Mouse (Mus musculus) liver, embryonic 15.5 days (tissue): ENCODE results near the gene Extl1. TPM values are rescaled to one million over a fixed set of nuclear protein-coding genes. Genes with fewer than 3 reads are reported as not detected.

ENCODE experiments used
- ATAC-seq: fragments of 200-750 bp; cut with Nextera tagmentation; 2 replicates; pipeline ENCODE4 v1.8.0; 2017; ENCODE audit warnings: moderate number of reproducible peaks, mild to moderate bottlenecking, moderate library complexity; ENCODE audit not compliant: insufficient read depth
- H3K27ac ChIP-seq: fragments of 300-500 bp; sonication (generic); replicated peaks from 2 replicates; pipeline ENCODE4 v1.5.1; 2015; ENCODE audit warnings: mild to moderate bottlenecking, inconsistent platforms
- H3K27me3 ChIP-seq: fragments of 300-500 bp; sonication (generic); 2 replicates; pipeline ENCODE4 v1.6.1; 2015; ENCODE audit warnings: mild to moderate bottlenecking, inconsistent platforms
- H3K36me3 ChIP-seq: fragments of 300-500 bp; sonication (generic); replicated peaks from 2 replicates; pipeline ENCODE4 v1.6.1; 2015; ENCODE audit warnings: moderate library complexity, mild to moderate bottlenecking, inconsistent platforms
- H3K4me1 ChIP-seq: fragments of 300-500 bp; sonication (generic); replicated peaks from 2 replicates; pipeline ENCODE4 v1.6.1; 2015; ENCODE audit warnings: inconsistent platforms
- H3K4me2 ChIP-seq: fragments of 300-500 bp; sonication (generic); 2 replicates; pipeline ENCODE4 v1.6.1; 2015; ENCODE audit warnings: moderate library complexity, mild to moderate bottlenecking, inconsistent platforms
- H3K4me3 ChIP-seq: fragments of 300-500 bp; sonication (generic); replicated peaks from 2 replicates; pipeline ENCODE4 v1.5.1; 2015; ENCODE audit warnings: mild to moderate bottlenecking, inconsistent platforms
- H3K9ac ChIP-seq: fragments of 300-500 bp; sonication (generic); 2 replicates; pipeline ENCODE4 v1.6.1; 2015; ENCODE audit warnings: moderate library complexity, mild to moderate bottlenecking, inconsistent platforms
- H3K9me3 ChIP-seq: fragments of 300-500 bp; sonication (generic); replicated peaks from 2 replicates; pipeline ENCODE4 v1.6.1; 2016; ENCODE audit warnings: inconsistent platforms
- WGBS: fragments of 180-500 bp; shearing (Covaris S2); methylation state at CpG from one replicate; pipeline ENCODE4 v1.1.7; 2015; ENCODE audit warnings: mixed read lengths; ENCODE audit not compliant: insufficient replicate concordance; 5-methylcytosine and 5-hydroxymethylcytosine counted together
- polyA plus RNA-seq: library from polyadenylated mRNA; unstranded; fragments of >200 nt; fragmentation: Nextera tagmentation; extraction: Ambion mirVana; gene quantifications from 2 replicates; pipeline ENCODE4 v1.2.1, GENCODE M21; 2015

Gene Extl1
- polyA plus RNA-seq, 1 experiment from 2014 or later: 0.09 TPM

DNA sequence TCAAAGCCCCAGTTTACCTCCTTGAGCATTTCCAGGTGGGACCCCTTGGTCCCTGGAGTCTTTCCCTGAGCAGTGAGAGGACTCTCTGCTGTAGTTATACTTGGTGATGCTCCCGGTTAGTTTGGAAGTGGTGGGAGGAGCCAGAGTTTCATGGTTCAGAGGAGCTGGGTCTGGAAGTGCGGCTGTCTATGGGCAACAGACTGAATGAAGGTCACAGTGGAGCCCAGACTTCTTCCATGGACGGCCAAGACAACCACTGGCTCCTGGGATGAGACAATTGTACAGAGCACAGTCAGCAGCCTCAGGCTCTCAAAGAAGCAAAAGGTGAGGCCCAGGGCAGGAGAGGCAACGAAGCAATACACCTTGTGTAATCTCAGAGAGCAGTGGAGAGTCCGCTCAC lies 53.4 kb downstream of the Extl1 start:
- H3K9me3 ChIP-seq: no peaks in the 10 kb centered on the region
- H3K9ac ChIP-seq: no peak overlapping the region
- no peaks in the 10 kb centered on the region for H3K36me3 ChIP-seq
- H3K4me1 ChIP-seq: no peaks in the 10 kb centered on the region
- 53% methylated on average over 5 of the region's 5 CpGs for WGBS
- H3K27ac ChIP-seq: no peak overlapping the region
- no peaks in the 10 kb centered on the region for H3K27me3 ChIP-seq
- ATAC-seq: no peak
- no peak overlapping the region for H3K4me3 ChIP-seq
- H3K4me2 ChIP-seq: no peak overlapping the region

DNA sequence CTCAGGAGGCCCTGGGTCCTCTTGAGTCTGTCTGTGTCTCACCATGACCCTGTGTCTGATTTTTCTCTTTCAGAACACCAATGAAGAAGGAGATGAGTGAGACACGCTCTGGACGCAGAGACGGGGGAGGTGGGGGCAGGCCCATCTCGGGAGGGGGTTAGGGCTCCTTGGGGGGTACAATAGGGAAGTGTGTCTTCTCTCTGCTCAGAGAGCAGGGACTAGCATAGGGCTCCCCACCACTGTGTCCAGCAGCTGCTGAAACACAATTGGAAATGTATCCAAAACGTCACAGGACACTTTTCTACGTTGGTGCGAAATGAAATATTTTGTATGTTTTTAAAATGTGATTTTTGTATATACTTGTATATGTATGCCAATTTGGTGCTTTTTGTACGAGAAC lies 54.8 kb downstream of the Extl1 start:
- H3K4me2 ChIP-seq: no peak overlapping the region
- H3K36me3 ChIP-seq: no peaks in the 10 kb centered on the region
- no peaks in the 10 kb centered on the region for H3K4me1 ChIP-seq
- no peak overlapping the region for H3K4me3 ChIP-seq
- WGBS: 72% methylated on average over 8 of the region's 8 CpGs
- no peak for ATAC-seq
- no peaks in the 10 kb centered on the region for H3K9me3 ChIP-seq
- no peaks in the 10 kb centered on the region for H3K27me3 ChIP-seq
- H3K27ac ChIP-seq: no peak overlapping the region
- no peak overlapping the region for H3K9ac ChIP-seq

DNA sequence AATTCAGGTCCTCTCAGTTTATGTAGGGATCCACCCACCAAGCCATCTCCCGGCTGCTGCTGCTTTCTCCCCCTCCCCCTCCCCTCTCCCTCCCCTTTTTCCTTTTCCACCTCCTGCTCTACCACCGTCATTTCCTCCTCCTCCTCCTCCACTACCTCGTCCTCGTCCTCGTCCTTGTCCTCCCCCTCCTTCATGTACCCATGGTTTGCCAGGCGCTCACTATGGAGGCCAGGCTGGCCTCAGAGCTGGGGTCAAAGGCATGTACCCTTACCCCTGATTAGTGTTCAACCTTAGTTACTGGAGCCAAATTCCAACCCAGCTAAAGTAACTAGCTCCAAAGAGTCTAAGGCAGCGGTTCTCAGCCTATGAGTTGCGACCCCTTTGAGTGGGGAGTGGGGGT lies 55.5 kb downstream of the Extl1 start:
- no peak overlapping the region for H3K27ac ChIP-seq
- no peak for ATAC-seq
- no peaks in the 10 kb centered on the region for H3K9me3 ChIP-seq
- H3K27me3 ChIP-seq: no peaks in the 10 kb centered on the region
- no peak overlapping the region for H3K9ac ChIP-seq
- no peak overlapping the region for H3K4me2 ChIP-seq
- no peak overlapping the region for H3K4me3 ChIP-seq
- H3K4me1 ChIP-seq: no peaks in the 10 kb centered on the region
- no peaks in the 10 kb centered on the region for H3K36me3 ChIP-seq
- 44% methylated on average over 8 of the region's 8 CpGs for WGBS

DNA sequence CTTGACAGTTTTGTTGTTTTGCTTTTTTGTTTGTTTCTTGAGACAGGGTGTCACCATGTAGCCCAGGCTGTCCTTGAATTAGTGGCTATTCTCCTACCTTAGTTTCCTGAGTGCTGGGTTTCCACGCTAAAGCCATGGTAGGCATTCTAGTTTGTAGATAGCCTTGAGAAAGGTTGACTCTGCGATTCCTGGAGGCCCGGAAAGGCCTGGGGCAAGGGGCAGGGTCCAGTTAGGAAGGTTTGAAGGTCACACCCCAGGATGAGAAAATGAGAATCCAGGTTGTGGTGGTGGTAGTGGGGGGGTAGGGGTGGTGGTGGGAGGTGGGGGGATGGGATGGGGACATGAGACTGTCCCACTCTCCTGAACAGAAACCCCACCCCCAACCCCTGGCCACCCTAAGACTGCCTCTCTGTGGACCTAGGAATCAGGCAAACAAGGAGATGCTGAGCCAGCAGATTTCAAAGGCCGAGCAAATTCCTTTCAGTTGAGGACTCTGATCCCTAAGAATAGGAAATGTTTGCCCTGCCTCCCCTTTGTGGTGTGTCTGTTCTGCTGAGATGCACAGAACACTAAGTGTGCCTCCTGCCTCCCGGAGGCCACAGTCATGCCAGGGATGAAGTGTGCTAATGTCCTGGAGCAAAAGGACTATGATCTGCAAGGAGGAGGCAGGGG lies 56.7 kb downstream of the Extl1 start:
- Histone ChIP-seq H3K4me2 (no peak overlapping the region), H3K4me3 (no peak overlapping the region), H3K27me3 (no peaks in the 10 kb centered on the region), H3K36me3 (no peaks in the 10 kb centered on the region), H3K9ac (no peak overlapping the region), H3K9me3 (no peaks in the 10 kb centered on the region), H3K27ac (no peak overlapping the region), H3K4me1 (no peaks in the 10 kb centered on the region)
- WGBS: 52% methylated on average over 5 of the region's 5 CpGs
- ATAC-seq: no peak

DNA sequence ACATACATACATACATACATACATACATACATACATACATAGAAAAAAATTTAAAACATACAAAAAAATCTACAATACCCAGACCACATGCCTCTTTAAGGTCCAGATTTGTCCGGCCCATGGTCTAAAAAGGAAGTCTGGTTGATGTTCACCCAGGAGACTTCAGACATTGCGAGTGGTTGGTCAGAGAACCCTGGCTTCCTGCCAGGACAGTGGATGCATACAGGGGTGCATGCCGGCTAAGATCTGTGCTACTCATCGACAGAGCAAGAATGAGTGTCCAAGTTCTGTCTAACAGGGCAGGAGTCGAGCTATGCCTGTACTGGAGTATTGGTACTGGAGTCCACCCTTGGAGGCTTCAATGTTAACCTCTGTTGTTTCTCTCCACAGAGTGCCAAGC lies 59.0 kb downstream of the Extl1 start:
- WGBS: 35% methylated on average over 5 of the region's 5 CpGs
- Histone ChIP-seq H3K9ac (no peak overlapping the region), H3K27ac (no peak overlapping the region), H3K4me1 (no peaks in the 10 kb centered on the region), H3K4me3 (no peak overlapping the region), H3K36me3 (no peaks in the 10 kb centered on the region), H3K27me3 (no peaks in the 10 kb centered on the region), H3K9me3 (no peaks in the 10 kb centered on the region), H3K4me2 (no peak overlapping the region)
- ATAC-seq: no peak

DNA sequence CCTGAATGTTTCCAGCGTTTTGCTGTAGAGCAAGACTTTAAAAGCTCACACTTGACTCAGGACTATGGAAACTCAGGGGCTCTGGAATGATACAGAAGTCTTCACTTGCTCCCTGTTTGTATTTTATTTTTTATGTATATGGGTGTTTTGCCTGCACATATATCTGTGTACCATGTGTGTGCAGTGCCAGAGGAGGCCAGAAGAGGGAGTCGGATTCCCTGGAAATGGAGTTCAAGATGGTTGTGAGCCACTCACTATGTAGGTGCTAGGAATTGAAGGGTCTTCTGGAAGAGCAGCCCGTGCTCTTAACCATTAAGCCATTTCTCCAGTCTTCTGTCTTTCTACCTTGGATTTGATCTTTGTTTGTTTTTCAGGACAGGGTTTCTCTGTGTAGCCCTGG lies 62.1 kb downstream of the Extl1 start:
- H3K9me3 ChIP-seq: no peaks in the 10 kb centered on the region
- WGBS: 37% methylated on average over 3 of the region's 3 CpGs
- H3K27me3 ChIP-seq: no peaks in the 10 kb centered on the region
- H3K9ac ChIP-seq: no peak overlapping the region
- H3K27ac ChIP-seq: no peak overlapping the region
- no peak overlapping the region for H3K4me2 ChIP-seq
- ATAC-seq: no peak
- no peak overlapping the region for H3K4me3 ChIP-seq
- no peaks in the 10 kb centered on the region for H3K4me1 ChIP-seq
- H3K36me3 ChIP-seq: no peaks in the 10 kb centered on the region

DNA sequence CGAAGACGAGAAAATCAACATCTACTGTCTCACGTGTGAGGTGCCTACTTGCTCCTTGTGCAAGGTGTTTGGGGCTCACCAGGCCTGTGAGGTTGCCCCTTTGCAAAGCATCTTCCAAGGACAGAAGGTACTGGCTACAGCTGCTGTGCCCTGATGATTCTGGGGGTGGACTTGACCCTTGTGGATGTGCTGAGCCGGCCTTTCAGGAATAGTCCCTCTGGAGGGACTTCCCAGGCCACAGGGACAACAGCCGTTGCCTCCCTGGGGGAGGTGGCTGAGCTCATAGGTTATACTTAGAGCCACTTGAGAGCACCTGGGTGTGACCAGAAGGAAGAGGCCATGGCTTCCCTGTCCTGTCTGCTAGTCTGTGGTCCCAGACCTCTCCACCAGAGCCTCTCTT lies 64.0 kb downstream of the Extl1 start:
- Histone ChIP-seq H3K4me3 (no peak overlapping the region), H3K9ac (no peak overlapping the region), H3K27me3 (peaks cover 4% of the 10 kb centered on the region; the same call in 1 of the 2 replicates), H3K36me3 (no peaks in the 10 kb centered on the region), H3K4me1 (no peaks in the 10 kb centered on the region), H3K27ac (no peak overlapping the region), H3K4me2 (no peak overlapping the region), H3K9me3 (no peaks in the 10 kb centered on the region)
- no peak for ATAC-seq
- WGBS: 56% methylated on average over 5 of the region's 5 CpGs

DNA sequence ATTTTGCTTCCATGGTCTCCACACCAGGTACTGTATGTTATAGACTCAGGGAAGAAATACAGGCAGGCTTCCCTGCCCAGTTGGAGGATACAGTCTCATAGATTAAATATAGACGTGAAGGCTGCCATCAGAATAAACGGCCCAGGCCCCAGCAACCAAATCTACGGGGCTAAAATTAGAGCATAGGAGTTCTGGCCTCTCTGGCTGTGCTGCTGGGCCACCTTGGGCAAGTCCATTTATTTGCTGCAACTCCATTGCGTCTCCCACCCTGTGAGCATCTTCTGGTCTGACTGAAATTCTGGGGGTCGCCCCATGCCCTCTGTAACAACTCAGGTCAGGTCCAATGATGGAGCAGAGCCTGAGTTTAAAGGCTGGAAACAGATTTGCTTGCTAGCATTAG lies 64.6 kb downstream of the Extl1 start:
- Histone ChIP-seq H3K36me3 (no peaks in the 10 kb centered on the region), H3K27ac (no peak overlapping the region), H3K27me3 (peaks cover 4% of the 10 kb centered on the region; the same call in 1 of the 2 replicates), H3K4me1 (no peaks in the 10 kb centered on the region), H3K9ac (no peak overlapping the region), H3K4me3 (no peak overlapping the region), H3K4me2 (no peak overlapping the region), H3K9me3 (no peaks in the 10 kb centered on the region)
- no peak for ATAC-seq
- WGBS: 57% methylated on average over 5 of the region's 5 CpGs

DNA sequence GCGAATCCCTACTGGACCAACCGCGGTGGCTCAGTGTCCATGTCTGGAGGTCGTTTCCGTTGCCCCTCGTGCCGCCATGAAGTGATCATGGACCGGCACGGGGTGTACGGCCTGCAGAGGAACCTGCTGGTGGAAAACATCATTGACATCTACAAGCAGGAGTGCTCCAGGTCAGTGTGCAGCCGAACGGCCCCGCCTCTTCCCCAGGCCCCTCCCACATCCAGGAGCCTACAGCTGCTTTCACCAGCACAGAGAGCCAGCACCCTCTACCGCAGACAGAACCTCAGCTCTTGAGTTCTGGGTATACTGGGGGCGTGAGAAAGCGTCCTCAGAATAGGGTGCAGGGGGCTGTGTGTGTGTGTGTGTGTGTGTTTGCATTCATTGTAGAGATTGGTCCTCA lies 67.3 kb downstream of the Extl1 start:
- H3K9ac ChIP-seq: no peak overlapping the region
- H3K36me3 ChIP-seq: no peaks in the 10 kb centered on the region
- no peaks in the 10 kb centered on the region for H3K4me1 ChIP-seq
- H3K9me3 ChIP-seq: 0 out of 2 replicates have a peak, but pooled peaks cover 4% of the 10 kb centered on the region
- H3K4me3 ChIP-seq: no peak overlapping the region
- H3K4me2 ChIP-seq: no peak overlapping the region
- no peak; the same call in 1 of the 2 replicates for ATAC-seq
- peaks cover 4% of the 10 kb centered on the region; the same call in 1 of the 2 replicates for H3K27me3 ChIP-seq
- WGBS: 38% methylated on average over 16 of the region's 16 CpGs
- H3K27ac ChIP-seq: no peak overlapping the region

DNA sequence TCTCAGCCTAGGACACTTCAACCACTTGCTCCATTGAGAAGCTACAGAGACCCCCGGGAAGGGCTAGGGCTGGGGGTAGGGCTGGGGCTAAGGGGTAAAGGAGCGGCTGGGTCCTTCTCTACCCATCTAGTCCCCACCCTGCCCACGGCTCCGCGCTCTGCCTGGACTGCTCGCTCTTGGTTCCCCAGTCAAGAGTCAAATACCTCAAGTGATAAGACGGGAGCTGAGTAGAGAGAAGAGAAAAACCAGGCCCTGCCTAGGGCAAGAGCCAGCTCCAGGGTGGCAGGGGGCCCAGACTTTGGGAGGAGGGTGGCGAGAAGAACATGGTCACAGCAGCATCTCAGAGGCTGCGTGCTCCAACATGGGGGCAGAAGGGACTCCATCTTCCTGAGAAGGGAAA lies 68.2 kb downstream of the Extl1 start:
- Histone ChIP-seq H3K4me2 (no peak overlapping the region), H3K9ac (no peak overlapping the region), H3K4me3 (no peak overlapping the region), H3K9me3 (0 out of 2 replicates have a peak, but pooled peaks cover 4% of the 10 kb centered on the region), H3K36me3 (no peaks in the 10 kb centered on the region), H3K4me1 (no peaks in the 10 kb centered on the region), H3K27ac (no peak overlapping the region), H3K27me3 (peaks cover 4% of the 10 kb centered on the region; the same call in 1 of the 2 replicates)
- 59% methylated on average over 9 of the region's 9 CpGs for WGBS
- ATAC-seq: no peak

DNA sequence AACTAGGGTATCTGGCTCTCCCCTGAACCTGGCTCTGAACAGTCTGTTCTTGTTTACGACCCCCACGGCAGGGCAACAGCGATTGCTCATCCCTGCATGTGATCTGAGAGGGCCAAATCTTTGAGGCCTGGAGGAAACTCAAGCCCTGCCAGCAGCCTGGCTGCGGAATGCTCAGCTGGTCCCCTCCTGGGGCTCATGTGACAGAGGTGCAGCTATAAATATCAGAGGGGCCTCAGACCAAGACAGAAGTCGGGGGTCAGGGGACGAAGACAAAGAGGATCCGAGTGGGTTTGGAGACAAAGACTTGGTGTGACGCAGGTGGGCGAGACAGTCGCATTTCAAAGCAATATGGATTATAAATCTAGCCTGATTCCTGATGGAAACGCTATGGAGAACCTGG lies 68.8 kb downstream of the Extl1 start, which contains the start of gene Trim63:
TSS of gene Trim63 (plus strand) at position 245 of the 400 bp plus-strand sequence.
- no peak within 1 kb of the TSS for H3K27ac ChIP-seq
- ATAC-seq: no peak
- no peak within 1 kb of the TSS for H3K4me2 ChIP-seq
- no peak within 1 kb of the TSS for H3K4me3 ChIP-seq
- no peak within 1 kb of the TSS for H3K9ac ChIP-seq
- H3K9me3 ChIP-seq: 0 out of 2 replicates have a peak, but pooled peaks cover 4% of the 10 kb centered on the region
- H3K4me1 ChIP-seq: no peaks in the 10 kb centered on the region
- peaks cover 4% of the 10 kb centered on the region; the same call in 1 of the 2 replicates for H3K27me3 ChIP-seq
- WGBS: 39% methylated on average over 11 of the region's 11 CpGs
- H3K36me3 ChIP-seq: no peaks in the 10 kb centered on the region
